In genomic region chr3:135676364-135676763, GRCm38 (mm10) we compare ENCODE assay signal across 19 mouse cellular contexts.
"Had no signal": no experiment of that assay in that cellular context is flagged by ENCODE, and none has a peak within 500 bp of the region (broad histone marks: within the 10 kb centered on the region; RNA-seq: fewer than 3 reads in every experiment).

No protein-coding gene starts in this region.

- H3K4me2 ChIP-seq: kidney, embryonic 15.5 days; liver, embryonic 11.5 days; lung, embryonic 15.5 days; midbrain, embryonic 13.5 days; neural tube, embryonic 13.5 days had no signal

- H3K36me3 ChIP-seq: kidney, embryonic 15.5 days; lung, embryonic 15.5 days; midbrain, embryonic 10.5 days; midbrain, embryonic 13.5 days; neural tube, embryonic 13.5 days had no signal

- H3K4me3 ChIP-seq: kidney, embryonic 15.5 days; lung, embryonic 15.5 days; megakaryocyte, embryonic 14.5 days; midbrain, embryonic 10.5 days; midbrain, embryonic 13.5 days; myocyte; neural tube, embryonic 13.5 days had no signal

- H3K9ac ChIP-seq: kidney, embryonic 15.5 days; liver, embryonic 14.5 days; lung, embryonic 15.5 days; midbrain, embryonic 13.5 days; neural tube, embryonic 13.5 days had no signal

- ATAC-seq: midbrain, embryonic 13.5 days; midbrain, embryonic 16.5 days had no signal

- DNase-seq: kidney, adult 8-10 months; kidney, postnatal 10 days; kidney, postnatal 4 days; lung, adult 18-20 months; lung, postnatal 10 days; lung, postnatal 36 days; thymus, adult 2 months; thymus, postnatal 14 days; thymus, postnatal 4 days had no signal

- H3K27me3 ChIP-seq: kidney, embryonic 15.5 days; lung, embryonic 15.5 days; megakaryocyte, embryonic 14.5 days; midbrain, embryonic 13.5 days; neural tube, embryonic 13.5 days had no signal

- H3K27ac ChIP-seq: liver, embryonic 14.5 days; lung, embryonic 15.5 days; midbrain, embryonic 10.5 days; midbrain, embryonic 13.5 days; neural tube, embryonic 13.5 days had no signal

- H3K9me3 ChIP-seq: kidney, embryonic 15.5 days; lung, embryonic 15.5 days; midbrain, embryonic 10.5 days; midbrain, embryonic 13.5 days; neural tube, embryonic 13.5 days had no signal
